Mouse (Mus musculus) lung, embryonic 14.5 days (tissue): ENCODE data around the gene Cpt1a. TPM values are rescaled to one million over a fixed set of nuclear protein-coding genes. Genes with fewer than 3 reads are reported as not detected.
A peak's percentile ranks its signal among the peaks of the same experiment; 100 is the strongest.

Experiments used
- ATAC-seq: fragments of 200-750 bp; cut with Nextera tagmentation; 2 replicates; pipeline ENCODE4 v1.8.0; 2017; ENCODE audit warnings: mild to moderate bottlenecking, moderate TSS enrichment, moderate library complexity; ENCODE audit not compliant: insufficient read depth
- DNase-seq: peaks from one replicate; pipeline ENCODE4 v3.0.0-alpha.2; 2015
- H3K27ac ChIP-seq: fragments of 300-500 bp; sonication (generic); 2 replicates; pipeline ENCODE4 v1.5.1; 2014; ENCODE audit warnings: low read depth, mild to moderate bottlenecking, moderate library complexity
- H3K27me3 ChIP-seq: fragments of 300-500 bp; sonication (generic); 2 replicates; pipeline ENCODE4 v1.6.1; 2014; ENCODE audit warnings: low read length, control low read depth; ENCODE audit not compliant: insufficient read depth
- H3K36me3 ChIP-seq: fragments of 300-500 bp; sonication (generic); 2 replicates; pipeline ENCODE4 v1.6.1; 2014; ENCODE audit warnings: control low read depth; ENCODE audit not compliant: insufficient read depth
- H3K4me1 ChIP-seq: fragments of 300-500 bp; sonication (generic); 2 replicates; pipeline ENCODE4 v1.6.1; 2014; ENCODE audit warnings: antibody characterized with exemption, control low read depth; ENCODE audit not compliant: insufficient read depth
- H3K4me2 ChIP-seq: fragments of 300-500 bp; sonication (generic); 2 replicates; pipeline ENCODE4 v1.6.1; 2014; ENCODE audit warnings: mild to moderate bottlenecking
- H3K4me3 ChIP-seq: fragments of 300-500 bp; sonication (generic); 2 replicates; pipeline ENCODE4 v1.5.1; 2014; ENCODE audit warnings: low read depth, low read length
- H3K9ac ChIP-seq: fragments of 300-500 bp; sonication (generic); 2 replicates; pipeline ENCODE4 v1.6.1; 2014
- H3K9me3 ChIP-seq: fragments of 300-500 bp; sonication (generic); 2 replicates; pipeline ENCODE4 v1.6.1; 2016; ENCODE audit warnings: low read depth, low read length, control low read depth
- CTCF ChIP-seq: IDR thresholded peaks from 2 replicates; pipeline ENCODE4 v1.5.1; 2016; ENCODE audit warnings: antibody characterized with exemption, low read depth
- WGBS: fragments of 180-500 bp; shearing (Covaris S2); extraction: QIAGEN DNeasy Blood & Tissue Kit; methylation state at CpG from one replicate; pipeline ENCODE4 v1.1.7; 2014; 5-methylcytosine and 5-hydroxymethylcytosine counted together
- polyA plus RNA-seq: library from polyadenylated mRNA; unstranded; fragments of >200 nt; fragmentation: Nextera tagmentation; extraction: Ambion mirVana; gene quantifications from 2 replicates; pipeline ENCODE4 v1.2.1, GENCODE M21; 2014

Gene Cpt1a
- polyA plus RNA-seq, 1 experiment from 2014 or later: 18.9 TPM

DNA sequence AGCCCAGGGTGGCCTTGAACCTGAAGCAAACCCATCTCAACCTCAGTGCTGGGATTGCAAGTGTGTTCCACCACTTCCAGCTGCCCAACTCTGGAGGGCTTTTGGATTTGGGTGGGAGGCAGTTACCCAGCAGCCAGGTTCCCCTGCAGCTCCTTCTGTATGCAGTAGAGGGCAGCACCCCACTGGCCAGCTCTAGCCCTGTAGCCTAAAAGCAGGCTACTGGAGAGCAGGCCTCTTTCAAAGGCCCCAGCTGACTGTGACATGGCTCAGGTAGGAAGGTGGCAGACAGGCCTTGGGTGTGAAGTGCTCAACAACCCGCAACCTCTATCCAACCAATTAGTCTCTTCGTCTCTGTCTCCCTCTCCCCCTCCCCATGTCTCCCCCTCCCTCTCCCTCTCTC is 30.1 kb upstream of the Cpt1a start:
- no peak overlapping the region for H3K9ac ChIP-seq
- no peaks in the 10 kb centered on the region for H3K27me3 ChIP-seq
- peaks cover 47% of the 10 kb centered on the region for H3K36me3 ChIP-seq
- no peak overlapping the region for H3K4me3 ChIP-seq
- H3K4me1 ChIP-seq: no peaks in the 10 kb centered on the region
- no peak overlapping the region for H3K4me2 ChIP-seq
- TF ChIP-seq CTCF: peak; percentile 80
- WGBS: 60% methylated on average over 2 of the region's 2 CpGs
- no peak overlapping the region for H3K27ac ChIP-seq
- DNase-seq (peak; percentile 74), ATAC-seq (peak; percentile 77; the same call in 1 of the 2 replicates)
- H3K9me3 ChIP-seq: no peaks in the 10 kb centered on the region

- no peaks in the 10 kb centered on the region for H3K4me1 ChIP-seq
- peaks cover 40% of the 10 kb centered on the region for H3K36me3 ChIP-seq
- DNase-seq: no peak
- H3K4me2 ChIP-seq: no peak overlapping the region
- no peak for ATAC-seq
- no peak overlapping the region for H3K4me3 ChIP-seq
- TF ChIP-seq CTCF: no peak
- H3K27me3 ChIP-seq: no peaks in the 10 kb centered on the region
- H3K9me3 ChIP-seq: no peaks in the 10 kb centered on the region
- WGBS: 81% methylated on average over 1 of the region's 1 CpGs
- no peak overlapping the region for H3K9ac ChIP-seq
- H3K27ac ChIP-seq: no peak overlapping the region
Measured at GRCm38 (mm10) chr19:3292993-3293392, 29.1 kb upstream of the Cpt1a start.

DNA sequence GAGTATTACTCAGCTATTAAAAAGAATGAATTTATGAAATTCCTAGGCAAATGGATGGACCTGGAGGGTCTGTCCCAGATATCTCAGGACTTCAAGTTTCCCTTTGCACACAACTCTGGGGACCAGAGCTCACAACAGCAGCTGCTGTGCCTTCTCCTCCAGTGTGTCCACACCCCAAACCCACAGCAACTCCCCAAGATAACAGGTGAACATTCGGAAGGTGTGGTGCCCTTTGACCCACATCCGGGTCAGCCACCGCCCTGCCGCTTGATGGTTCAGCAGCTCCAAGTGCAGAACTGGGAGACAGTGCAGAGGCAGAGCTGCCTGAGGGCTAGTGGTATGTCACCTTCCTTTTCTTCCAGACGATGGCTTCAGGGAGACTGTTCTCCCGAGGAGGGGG is 26.9 kb upstream of the Cpt1a start:
- no peak for DNase-seq
- Histone ChIP-seq H3K9me3 (no peaks in the 10 kb centered on the region), H3K9ac (no peak overlapping the region), H3K4me3 (no peak overlapping the region), H3K4me2 (no peak overlapping the region), H3K36me3 (peaks cover 20% of the 10 kb centered on the region), H3K27me3 (no peaks in the 10 kb centered on the region), H3K27ac (no peak overlapping the region), H3K4me1 (no peaks in the 10 kb centered on the region)
- no peak for ATAC-seq
- no peak for TF ChIP-seq CTCF
- 77% methylated on average over 6 of the region's 6 CpGs for WGBS

- Histone ChIP-seq H3K27ac (no peak overlapping the region), H3K4me1 (no peaks in the 10 kb centered on the region), H3K4me3 (no peak overlapping the region), H3K36me3 (0 out of 2 replicates have a peak, but pooled peaks cover 5% of the 10 kb centered on the region), H3K4me2 (no peak overlapping the region), H3K27me3 (no peaks in the 10 kb centered on the region), H3K9me3 (no peaks in the 10 kb centered on the region), H3K9ac (no peak overlapping the region)
- TF ChIP-seq CTCF: no peak
- ATAC-seq (no peak), DNase-seq (no peak)
Measured at GRCm38 (mm10) chr19:3297034-3297433, 25.1 kb upstream of the Cpt1a start.

DNA sequence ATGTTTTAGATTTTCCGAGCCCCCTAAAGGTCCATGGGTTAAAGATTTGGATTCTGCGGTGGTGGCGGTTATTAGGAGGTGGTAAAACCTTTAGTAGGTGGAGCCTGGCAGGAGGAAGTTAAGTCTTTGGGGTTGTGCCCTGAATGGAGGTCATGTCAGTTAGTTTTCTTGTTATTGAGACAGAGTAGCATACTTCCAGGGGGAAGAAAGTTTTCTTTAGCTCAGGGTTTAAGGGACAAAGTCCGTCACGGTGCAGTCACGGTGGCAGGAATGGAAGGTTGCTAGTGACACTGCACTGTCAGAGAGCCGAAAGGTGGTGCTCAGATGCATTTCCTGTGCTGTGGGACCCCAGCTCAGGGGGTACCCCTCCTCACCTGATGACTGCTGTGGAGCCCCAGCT is 24.4 kb upstream of the Cpt1a start:
- Histone ChIP-seq H3K9me3 (no peaks in the 10 kb centered on the region), H3K4me3 (no peak overlapping the region), H3K4me2 (no peak overlapping the region), H3K27me3 (no peaks in the 10 kb centered on the region), H3K27ac (no peak overlapping the region), H3K9ac (no peak overlapping the region), H3K36me3 (no peaks in the 10 kb centered on the region), H3K4me1 (no peaks in the 10 kb centered on the region)
- DNase-seq (no peak), ATAC-seq (no peak)
- WGBS: 76% methylated on average over 7 of the region's 7 CpGs
- no peak for TF ChIP-seq CTCF

GRCm38 (mm10) chr19:3304017-3304416 is 18.1 kb upstream of the Cpt1a start:
- no peaks in the 10 kb centered on the region for H3K9me3 ChIP-seq
- no peak overlapping the region for H3K27ac ChIP-seq
- no peak overlapping the region for H3K4me3 ChIP-seq
- 66% methylated on average over 4 of the region's 4 CpGs for WGBS
- no peaks in the 10 kb centered on the region for H3K4me1 ChIP-seq
- TF ChIP-seq CTCF: no peak
- no peak overlapping the region for H3K9ac ChIP-seq
- H3K4me2 ChIP-seq: no peak overlapping the region
- no peaks in the 10 kb centered on the region for H3K36me3 ChIP-seq
- H3K27me3 ChIP-seq: no peaks in the 10 kb centered on the region
- no peak for ATAC-seq
- DNase-seq: no peak

GRCm38 (mm10) chr19:3307175-3307949 is 14.8 kb upstream of the Cpt1a start:
- Histone ChIP-seq H3K27ac (no peak overlapping the region), H3K4me2 (no peak overlapping the region), H3K36me3 (no peaks in the 10 kb centered on the region), H3K4me1 (no peaks in the 10 kb centered on the region), H3K9ac (no peak overlapping the region), H3K9me3 (no peaks in the 10 kb centered on the region), H3K4me3 (no peak overlapping the region), H3K27me3 (no peaks in the 10 kb centered on the region)
- DNase-seq (no peak), ATAC-seq (no peak)
- no peak for TF ChIP-seq CTCF
- WGBS: 48% methylated on average over 16 of the region's 16 CpGs

DNA sequence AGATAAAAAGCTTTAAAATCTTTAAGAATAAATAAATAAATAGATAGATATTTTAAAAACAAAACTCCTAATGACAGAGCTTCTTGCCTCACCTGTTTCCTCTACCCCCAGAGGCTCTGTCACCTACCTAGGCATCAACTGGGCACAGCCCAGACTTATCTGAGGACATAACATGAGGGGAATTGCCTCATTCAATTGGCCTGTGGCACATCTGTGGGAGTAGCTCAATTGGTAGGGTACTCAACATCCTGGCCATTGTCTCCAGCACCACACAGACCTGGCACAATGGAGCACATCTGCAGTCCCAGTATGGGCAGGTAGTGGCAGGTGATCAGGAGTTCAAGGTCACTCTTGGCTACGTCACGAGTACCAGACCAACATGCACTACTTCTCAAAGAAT is 2.8 kb upstream of the Cpt1a start:
- H3K4me3 ChIP-seq: no peak overlapping the region
- DNase-seq: no peak
- peaks cover 5% of the 10 kb centered on the region; the same call in 1 of the 2 replicates for H3K4me1 ChIP-seq
- no peaks in the 10 kb centered on the region for H3K36me3 ChIP-seq
- TF ChIP-seq CTCF: no peak
- no peak overlapping the region for H3K27ac ChIP-seq
- no peak overlapping the region for H3K4me2 ChIP-seq
- WGBS: 76% methylated on average over 2 of the region's 2 CpGs
- no peak for ATAC-seq
- 0 out of 2 replicates have a peak, but pooled peaks cover 6% of the 10 kb centered on the region for H3K27me3 ChIP-seq
- H3K9ac ChIP-seq: no peak overlapping the region
- no peaks in the 10 kb centered on the region for H3K9me3 ChIP-seq
